Mouse (Mus musculus): ENCODE measurements around the gene Bricd5.

GRCm38 (mm10) chr17:24473612-24474275 lies at the start of gene Bricd5:
- TF ChIP-seq CTCF (IDR thresholded peaks at IDR 0.05; ENCODE audit: low read depth) (no peak), EP300 (IDR thresholded peaks at IDR 0.05; ENCODE audit: low read depth) (no peak)
